Mouse (Mus musculus): ENCODE data around the gene Mfn1.

The Mfn1 gene

GRCm38 (mm10) chr3:32599328-32599727, 70.1 kb downstream of the Mfn1 start:
- in situ Hi-C loops (cut with MboI, MseI) = loop anchor here (10.0 kb wide), 1 partner anchor 1935 kb away; no protein-coding TSS in a partner anchor

GRCm38 (mm10) chr3:32601055-32601454, 71.8 kb downstream of the Mfn1 start:
- in situ Hi-C loops (cut with MboI, MseI) = no loop called here

GRCm38 (mm10) chr3:32609233-32609632, 80.0 kb downstream of the Mfn1 start:
- in situ Hi-C loops (cut with MboI, MseI) = no loop called here

- in situ Hi-C loops (cut with MboI, MseI) = no loop called here
Observed at GRCm38 (mm10) chr3:32610560-32610959, 81.3 kb downstream of the Mfn1 start.

GRCm38 (mm10) chr3:32611606-32612170, 82.4 kb downstream of the Mfn1 start:
- in situ Hi-C loops (cut with MboI, MseI) = no loop called here

GRCm38 (mm10) chr3:32614786-32615185, 85.5 kb downstream of the Mfn1 start:
- in situ Hi-C loops (cut with MboI, MseI) = no loop called here

GRCm38 (mm10) chr3:32615376-32615775, 86.1 kb downstream of the Mfn1 start:
- in situ Hi-C loops (cut with MboI, MseI) = no loop called here

GRCm38 (mm10) chr3:32616006-32616330, 86.7 kb downstream of the Mfn1 start:
- in situ Hi-C loops (cut with MboI, MseI) = no loop called here

GRCm38 (mm10) chr3:32616331-32617052, 87.2 kb downstream of the Mfn1 start, which contains the start of gene Gnb4:
Gene Gnb4, minus strand, starts transcription at chr3:32616585.
- in situ Hi-C loops (cut with MboI, MseI) = no loop called here

- in situ Hi-C loops (cut with MboI, MseI) = no loop called here
Observed at GRCm38 (mm10) chr3:32617053-32617642, 87.9 kb downstream of the Mfn1 start.

- in situ Hi-C loops (cut with MboI, MseI) = no loop called here
Observed at GRCm38 (mm10) chr3:32621658-32622057, 92.4 kb downstream of the Mfn1 start.

- in situ Hi-C loops (cut with MboI, MseI) = no loop called here
Observed at GRCm38 (mm10) chr3:32622106-32622505, 92.8 kb downstream of the Mfn1 start.

- in situ Hi-C loops (cut with MboI, MseI) = no loop called here
Observed at GRCm38 (mm10) chr3:32628141-32628540, 98.9 kb downstream of the Mfn1 start.
